Mouse (Mus musculus) retina, postnatal 1 day (tissue): Measurements from ENCODE around the gene Sdc4.

Source experiments
- DNase-seq: peaks from one replicate; pipeline ENCODE4 v3.0.0-alpha.2; 2012

Sdc4 gene

DNA sequence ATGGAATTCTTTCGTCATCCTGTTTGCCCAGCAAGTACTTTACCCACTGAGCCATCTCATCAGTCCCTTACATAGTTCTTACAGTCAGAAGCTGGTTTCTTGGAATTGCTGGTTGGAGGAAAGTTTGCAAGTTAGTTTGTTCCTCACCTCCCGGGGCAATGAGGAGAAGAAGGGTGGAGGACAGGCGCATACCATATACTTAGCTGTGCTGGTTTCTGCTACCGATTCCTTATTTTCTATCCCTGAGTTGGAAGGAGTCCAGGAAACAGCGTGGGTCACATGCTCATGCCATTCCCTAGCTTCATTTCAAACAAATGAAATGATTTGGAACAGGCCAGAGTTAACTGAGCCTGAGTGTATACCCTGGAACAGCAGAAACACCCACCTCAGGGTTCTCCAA, 5.2 kb upstream of the Sdc4 start:
- no peak for DNase-seq

DNA sequence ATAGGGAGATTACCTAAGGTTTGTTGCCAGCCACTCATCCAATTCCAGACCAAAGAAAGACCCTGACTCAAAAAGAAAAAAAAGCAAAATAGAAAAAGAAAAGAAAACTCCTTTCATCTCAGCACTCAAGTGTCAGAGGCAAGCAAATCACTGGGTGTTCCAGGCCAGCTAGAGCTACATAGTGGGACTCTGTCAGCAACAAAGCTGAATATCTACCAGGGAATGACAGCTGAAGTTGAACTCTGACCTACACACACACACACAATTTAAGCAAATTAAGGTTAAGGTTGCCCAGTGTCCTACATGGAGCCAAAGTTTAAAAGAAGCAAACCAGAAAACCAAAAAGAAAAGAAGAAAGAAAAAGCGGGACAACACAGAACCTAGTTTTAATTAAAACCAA, 4.5 kb upstream of the Sdc4 start:
- no peak for DNase-seq

DNA sequence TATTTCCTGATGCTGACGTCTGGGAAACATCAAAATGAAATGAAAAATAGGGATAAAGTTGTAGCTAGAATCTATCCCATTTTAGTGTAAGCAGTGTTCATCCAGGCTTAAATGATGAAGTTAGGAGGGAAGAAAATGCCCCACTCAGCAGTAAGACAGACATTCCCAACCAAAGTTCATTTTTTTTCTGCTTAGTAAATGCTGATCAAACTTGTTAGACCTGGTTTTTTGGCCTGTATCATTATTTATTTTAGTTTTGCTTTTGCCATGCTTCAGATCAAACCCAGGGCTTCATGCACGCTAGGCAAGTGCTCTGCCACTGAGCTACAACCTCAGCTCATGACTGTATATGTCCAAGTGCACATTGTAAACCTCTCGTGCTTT, 2.4 kb upstream of the Sdc4 start:
- no peak for DNase-seq

DNA sequence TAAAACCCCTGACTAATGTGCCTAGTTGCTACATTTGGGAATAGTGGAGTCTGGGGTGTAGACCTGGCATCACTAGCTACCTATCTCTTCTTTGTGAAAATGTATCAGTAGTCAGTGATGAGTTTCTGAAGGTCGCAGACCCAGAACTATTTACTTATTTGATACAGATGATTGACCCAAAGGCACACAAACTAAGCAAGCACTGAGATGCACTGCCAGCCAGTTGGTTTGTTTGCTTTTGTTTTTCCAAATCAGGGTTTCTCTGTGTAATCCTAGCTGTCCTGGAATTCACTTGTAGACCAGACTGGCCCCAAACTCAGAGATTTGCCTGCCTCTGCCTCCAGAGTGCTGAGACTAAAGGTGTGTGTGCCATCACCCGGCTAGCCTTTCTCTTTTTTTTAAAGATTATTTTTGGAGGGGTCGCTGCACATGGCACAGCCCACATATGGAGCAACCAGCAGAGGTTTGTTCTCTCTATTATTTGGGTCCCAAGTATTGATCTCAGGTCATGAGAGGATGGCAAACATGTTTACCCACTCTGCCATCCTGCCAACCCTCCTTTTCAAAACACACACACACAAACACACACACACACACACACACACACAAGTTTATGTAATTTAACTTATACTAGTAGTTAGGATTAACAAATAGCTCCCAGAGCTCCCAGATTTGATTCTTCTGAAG, 1.9 kb upstream of the Sdc4 start:
- no peak for DNase-seq

DNA sequence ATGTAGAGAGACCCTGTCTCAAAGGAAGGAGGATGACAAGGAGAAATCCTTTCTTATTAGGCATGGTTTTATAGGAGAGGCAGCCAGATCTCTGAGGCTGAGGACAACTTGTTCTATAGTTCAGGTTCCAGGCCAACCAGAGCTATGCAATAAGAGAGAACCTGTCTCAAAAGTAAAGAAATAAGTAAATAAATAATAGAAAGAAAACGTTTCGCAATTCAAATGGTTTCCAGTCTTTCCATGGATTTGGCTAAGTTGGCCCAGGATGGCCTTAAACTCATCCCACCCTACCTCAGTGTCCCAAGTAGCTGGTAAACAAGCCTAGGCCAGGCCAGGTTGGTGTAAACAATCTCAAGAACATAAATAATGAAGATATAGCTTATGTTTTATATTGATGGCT, 1.0 kb upstream of the Sdc4 start:
- no peak for DNase-seq

DNA sequence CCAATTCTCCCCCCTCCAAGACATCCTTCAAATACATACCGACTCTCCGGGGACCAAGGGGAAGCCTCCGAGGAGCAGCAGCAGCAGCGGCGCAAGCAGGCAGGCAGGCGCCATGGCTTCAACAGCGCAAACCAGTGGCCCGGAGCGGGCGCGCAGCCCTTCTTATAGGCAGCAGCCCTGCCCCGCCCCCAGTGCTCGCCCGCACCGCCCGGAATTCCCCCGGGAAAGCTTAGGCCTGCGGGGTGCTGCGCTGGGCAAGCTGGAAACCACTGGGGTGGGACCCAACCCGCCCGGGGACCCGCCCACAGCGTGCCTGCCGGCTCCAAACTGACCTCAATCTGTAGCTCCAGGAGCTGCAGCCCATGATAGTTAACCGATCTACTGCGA, 643 bp downstream of the Sdc4 start:
- DNase-seq: peak; percentile 93

DNA sequence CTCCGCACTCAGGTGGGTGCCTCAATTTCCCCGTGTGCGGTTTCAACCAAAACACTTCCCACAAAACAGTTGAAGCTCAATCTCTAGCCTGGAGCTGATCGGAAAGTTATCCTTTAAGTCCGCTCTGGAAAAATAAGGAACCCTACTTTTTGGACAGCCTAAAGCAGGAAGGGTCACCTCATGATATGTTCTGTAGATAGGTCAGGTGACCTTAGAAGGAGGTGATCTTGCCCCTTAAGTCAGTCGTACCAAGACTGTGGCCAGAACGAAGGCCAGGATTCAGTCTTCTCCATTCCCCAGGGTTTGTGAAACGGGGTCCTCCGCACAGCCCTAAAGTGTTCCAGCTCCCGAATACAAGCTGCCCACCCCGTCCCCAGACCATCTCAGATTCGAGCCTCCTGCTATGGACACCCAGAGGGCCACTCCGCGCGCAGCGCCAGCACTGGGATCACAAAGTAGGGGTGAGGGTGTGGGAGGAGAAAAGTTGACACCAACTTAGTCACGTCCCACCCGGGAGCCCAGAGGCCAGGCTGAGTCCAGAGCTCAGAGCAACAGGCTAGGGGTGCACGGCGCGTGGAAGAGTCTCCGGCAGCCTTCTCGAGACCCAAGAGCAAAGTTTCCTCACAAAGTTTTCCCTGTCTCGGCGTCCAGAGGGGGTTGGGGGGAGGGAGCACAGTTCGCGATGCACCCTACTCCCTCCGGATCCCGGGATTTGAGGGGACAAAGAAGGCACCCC, 1.2 kb downstream of the Sdc4 start:
- no peak for DNase-seq

DNA sequence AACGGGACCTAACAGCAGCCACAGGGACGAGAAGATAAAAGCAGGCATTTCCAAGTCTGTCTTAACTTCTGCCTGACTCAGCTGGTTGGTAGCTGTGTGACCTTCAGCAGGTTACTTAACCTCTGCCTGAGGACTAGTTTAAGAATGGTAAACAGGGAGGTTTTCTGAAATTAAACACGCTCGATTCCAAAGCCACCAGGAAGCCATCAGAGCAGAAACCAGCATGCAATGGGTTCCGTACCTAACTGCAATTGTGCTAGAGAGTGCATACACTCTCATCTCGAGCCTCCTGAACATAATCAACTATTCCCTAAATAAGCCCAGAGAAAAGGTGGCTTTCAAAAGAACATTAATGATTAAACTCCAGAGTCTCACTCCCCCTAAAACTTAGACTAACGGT, 2.0 kb downstream of the Sdc4 start:
- no peak for DNase-seq

DNA sequence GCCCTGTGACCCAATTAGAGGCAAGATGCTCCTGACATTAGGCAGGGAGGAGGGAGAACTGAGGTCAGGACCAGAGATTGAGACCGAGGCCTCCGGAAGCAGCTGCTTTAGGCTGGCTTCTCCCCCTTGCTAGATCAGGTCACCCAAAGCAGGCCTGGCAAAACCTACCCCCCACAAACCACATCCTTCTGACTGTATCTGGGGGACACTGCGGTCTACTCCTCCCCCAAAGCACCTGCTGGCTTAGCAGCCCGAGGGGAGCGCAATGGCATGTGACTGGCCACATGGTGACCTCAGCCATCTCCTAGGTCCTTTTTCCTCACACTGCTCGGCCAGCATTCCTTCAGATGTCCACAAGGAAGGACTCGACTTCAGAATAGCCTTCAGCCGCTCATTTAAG, 2.5 kb downstream of the Sdc4 start:
- no peak for DNase-seq

DNA sequence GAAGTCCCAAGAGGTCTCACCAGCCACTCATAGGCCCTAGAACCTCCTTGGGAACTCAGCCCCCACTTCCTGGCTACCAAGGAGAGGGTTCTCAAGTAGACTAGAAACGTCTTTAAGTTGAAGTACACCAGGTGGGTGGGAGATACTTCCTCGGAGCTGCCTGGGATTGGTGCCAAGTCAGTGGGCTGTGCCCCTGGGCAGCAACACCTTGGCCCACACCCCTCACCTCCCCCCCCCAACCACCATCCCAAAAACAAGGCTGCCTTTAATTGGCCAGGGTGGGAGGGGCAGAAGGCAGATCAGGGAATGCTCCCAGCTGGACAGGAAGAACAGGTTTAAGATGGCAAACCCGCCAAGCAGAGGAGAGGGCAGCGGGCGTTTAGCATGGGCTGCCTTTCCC, 3.4 kb downstream of the Sdc4 start:
- no peak for DNase-seq

DNA sequence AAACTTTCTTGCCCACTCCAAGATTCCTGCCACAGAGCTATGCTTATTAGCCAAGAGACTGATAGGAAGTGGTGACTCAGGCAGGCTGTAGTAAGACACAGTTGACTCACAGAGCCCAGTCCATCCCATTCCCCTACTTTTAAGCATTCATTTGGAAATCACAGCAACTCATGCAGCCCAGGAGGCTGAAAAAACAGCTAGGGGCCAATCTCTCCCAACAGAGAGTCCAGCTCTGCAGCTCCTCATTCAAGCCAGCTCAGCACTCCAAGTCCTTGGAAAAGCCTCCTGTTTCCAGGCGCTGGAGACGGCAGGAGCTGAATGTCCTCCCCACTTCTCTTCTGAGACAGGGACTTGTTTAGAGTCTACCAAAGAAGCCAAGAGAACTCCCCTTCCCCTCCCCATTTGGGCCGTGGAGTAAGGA, 4.7 kb downstream of the Sdc4 start:
- DNase-seq: no peak

DNA sequence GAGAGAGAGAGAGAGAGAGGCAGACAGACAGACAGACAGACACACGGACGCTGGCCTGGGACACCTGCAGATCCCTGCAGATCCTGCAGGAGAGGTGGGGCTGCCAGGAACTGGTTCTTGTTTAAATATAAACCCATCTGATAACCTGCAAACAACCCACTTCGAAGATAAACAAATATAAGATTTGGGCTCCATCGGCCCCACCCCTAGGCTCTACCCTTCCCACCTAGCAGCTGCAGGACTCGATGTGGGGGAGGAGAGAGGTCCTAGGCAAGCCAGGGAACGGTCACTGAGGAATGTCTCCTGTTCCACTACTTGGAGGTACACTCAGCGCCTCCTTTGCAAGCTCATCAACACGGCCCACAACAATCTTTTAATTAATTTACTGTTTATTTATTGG, 5.4 kb downstream of the Sdc4 start:
- DNase-seq: no peak

DNA sequence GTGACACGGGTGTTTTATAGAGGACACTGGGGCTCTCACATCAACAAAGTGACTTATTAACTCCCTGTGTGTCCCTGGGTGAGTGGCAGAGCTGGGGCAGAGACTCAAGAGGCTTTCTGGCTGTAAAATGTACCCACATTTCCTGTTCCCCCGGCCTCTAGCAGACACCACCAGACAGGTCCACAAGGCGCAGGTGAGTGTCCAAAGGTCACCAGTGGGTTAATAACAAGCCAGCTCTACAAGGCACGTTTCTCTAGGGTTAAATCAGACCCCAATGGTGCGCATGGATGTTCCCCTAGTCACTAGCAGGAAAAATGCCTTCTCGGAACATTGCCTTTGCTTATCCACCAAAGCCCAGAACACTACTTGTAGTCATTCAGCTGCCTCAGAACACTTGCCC, 6.0 kb downstream of the Sdc4 start:
- DNase-seq: no peak

DNA sequence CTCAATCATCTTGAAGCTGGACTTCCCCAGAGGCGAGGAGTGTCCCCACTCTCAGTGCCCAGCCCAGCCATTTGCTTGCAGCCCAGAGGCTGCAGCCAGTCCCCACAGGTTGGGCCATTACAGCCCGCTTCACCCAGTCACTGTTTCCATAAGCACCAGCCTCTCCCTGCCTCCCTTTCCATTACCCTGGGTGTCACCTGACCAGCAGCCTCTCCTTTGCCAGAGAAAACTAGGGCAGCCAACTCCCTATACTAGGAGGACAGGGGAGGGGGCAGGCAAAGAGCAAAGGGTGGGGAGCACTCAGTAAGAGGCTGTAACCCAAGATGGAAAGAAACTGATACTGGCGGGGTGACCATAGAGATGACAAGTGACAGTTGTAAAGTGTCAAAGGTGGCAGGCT, 6.7 kb downstream of the Sdc4 start:
- peak; percentile 62 for DNase-seq

DNA sequence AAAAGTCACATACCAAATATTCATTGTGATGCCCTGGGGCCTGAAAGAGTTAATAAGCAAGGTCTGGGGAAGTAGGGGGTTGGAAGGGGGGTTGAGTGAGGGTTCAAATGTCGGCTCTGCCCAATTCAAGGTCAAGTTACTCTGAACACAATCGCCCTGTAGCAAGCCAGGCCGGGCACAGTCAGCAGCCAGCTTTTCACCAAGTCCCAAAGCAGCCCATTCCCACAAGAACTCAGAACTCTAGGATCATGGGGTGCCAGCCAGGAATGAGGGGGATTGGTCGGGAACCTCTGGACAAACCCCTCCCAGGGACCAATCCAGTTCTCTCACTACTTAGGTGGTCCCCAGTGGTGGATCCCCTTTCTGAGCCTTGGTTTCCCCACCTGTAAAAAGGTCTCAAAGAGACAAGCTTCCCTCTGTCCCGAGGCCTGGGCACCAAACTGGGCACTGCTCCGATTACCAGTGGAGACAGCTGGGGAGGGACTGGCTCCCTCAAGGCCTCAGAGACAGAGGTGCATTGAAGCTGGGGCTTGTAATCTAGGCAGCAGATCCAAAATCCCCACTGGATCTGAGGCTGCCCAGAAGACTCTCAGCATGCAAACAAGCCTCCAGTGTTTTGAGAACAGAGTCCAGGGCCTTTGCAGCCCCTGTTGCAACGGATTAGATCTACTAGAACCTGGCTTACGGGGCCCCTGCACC, 7.3 kb downstream of the Sdc4 start:
- DNase-seq: peak; percentile 30

DNA sequence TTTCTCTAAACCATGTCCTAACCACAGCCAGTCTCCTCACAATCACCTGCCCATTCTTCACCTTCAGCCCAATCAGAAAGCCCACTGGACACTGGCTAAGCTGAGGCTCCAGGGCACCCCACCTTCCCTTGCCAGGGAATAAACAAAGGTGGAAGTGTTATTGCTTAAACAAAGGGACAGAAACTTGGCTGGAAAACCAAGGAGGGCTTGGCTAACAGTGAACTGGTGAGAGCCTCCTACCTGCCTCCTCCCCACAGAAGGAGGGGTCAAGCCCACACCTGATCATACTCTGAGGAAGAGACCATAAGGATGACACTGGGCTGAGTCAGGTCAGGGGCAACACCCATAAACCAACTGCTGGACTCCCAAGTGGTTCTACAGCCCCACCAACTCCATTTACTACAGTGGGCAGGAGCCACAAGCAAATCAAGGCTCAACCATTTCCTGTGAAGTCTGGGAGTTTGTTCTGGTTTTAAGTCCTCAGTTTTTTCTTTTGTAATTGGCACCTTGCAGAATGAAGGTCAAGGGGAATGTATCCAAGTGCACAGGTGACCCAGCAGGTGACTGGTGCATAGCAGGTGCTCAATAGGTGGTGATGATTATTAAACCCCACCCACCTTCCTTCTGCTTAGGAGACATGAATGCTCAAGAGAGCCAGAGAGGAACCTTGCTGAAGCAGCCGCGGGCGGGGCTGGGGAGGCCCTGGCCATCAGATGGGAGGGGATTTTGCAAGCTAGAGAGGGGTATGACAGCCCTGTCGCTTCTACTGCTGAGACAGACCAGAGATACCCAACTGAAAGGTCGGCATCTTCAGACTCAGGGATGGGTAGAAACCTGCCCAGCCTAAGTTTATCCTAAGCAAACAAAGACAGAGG, 8.2 kb downstream of the Sdc4 start:
- no peak for DNase-seq

DNA sequence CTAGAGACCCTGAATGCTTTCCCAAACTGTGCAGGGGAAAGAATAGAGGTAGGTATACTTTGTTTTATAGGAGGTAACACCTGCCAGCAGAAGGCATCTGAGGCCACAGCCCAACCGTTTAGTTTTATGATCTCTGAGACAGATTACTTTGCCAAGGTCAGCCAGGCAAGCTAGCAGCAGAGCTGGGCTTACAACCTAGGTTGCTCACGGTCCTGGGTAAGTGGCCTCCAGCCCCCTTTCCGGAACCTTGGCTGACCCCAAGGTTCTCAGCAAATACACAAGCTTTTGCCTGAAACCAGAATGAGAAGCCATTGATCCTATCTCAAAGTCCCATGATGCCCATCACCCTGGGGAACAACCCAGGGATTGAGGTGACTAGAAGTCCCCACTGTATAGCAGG, 9.0 kb downstream of the Sdc4 start:
- no peak for DNase-seq

DNA sequence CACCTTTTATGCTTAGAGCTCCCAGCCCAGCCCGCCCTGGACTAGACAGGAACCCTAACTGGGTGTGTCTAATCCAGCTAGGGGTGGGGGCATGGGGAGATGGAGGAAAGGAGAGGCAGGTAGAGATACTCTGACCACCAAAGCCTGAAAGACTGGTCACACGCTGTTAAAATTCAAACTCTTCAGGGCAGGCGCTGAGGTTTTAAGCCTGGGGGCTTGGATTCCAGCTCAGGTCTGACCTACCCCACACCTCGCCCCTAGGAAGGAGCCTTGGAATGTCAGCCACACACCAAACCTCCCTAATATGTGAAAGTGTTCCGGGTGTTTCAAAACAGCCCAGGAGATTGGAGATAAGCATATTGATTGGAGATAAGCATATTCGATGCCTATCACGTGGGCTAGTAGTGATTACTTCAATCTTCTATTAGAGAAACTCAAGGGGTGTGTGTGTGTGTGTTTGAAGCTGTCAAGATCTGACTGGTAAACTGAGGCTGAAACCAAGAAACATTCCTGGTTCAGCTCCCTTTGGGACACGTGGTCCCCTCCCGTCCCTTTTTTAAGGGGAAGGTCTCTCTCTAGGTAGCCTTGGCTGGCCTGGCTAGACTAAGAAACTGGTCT, 10.3 kb downstream of the Sdc4 start:
- no peak for DNase-seq

DNA sequence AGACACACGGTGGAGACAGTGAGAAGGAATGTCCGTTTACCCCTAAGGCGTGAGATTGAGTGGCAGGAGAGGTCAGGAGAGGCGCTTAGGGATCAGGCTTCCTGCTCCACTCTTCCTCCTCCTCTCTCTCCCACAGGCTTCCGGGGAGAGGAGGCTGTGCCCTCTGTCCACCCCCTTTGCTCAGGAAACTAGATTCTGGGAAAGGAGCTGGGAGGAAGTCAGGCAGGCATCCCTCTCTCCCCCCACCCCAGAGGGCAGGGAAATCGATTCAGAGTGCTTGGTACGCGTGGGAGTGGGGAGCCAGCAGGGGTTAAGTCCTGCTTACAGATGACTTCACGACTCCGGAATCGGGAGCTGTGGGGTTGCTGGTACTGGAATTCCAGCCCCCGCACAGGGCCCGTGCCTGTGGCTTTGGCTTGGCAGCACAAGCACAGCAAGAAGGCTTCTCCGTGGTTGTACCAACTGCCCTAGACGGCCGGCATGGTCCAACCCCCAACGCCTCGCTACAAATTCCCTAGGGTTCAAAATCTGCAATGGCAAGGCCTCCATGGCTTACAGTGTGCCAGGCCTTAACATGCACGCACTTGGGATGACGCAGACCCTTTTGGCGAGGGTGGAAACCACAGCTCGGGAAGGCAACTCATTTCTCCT, 11.0 kb downstream of the Sdc4 start:
- no peak for DNase-seq

DNA sequence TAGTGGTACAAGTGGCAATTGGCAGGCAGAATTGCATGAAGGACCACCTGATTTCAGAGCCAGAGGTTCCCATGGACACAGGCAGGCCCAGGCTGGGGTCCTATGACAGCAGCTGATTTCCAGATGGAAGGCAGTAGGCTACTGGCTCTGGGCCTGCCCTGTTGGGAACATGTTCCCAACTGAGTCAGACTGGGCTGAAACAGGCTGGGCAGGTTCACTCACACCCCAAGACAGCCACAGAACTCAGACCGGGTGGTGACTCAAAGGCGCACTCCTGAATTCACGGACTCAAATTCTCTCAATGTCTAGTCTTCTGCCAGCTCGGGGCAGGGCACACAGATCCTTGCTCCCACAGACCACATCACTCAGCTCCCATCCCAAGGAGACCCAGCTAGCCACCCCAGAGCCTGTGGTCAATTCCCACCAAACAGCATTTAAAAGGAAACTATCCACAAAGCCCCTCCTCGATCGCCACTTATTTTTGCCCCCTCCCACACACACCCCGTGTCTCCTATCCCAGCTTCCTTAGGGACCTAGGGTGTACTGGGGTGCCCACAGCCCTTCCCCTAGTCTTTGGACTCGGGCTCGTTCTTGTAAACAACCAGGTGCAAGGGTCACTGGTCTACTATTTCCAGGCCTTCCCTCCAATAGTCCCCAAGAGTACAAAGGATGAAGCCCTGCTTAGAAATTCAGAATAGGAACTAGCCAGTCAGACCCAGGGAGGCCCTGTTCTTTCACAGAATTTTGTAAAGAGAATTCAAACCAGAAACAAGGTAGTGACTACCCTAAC, 11.8 kb downstream of the Sdc4 start:
- DNase-seq: no peak

DNA sequence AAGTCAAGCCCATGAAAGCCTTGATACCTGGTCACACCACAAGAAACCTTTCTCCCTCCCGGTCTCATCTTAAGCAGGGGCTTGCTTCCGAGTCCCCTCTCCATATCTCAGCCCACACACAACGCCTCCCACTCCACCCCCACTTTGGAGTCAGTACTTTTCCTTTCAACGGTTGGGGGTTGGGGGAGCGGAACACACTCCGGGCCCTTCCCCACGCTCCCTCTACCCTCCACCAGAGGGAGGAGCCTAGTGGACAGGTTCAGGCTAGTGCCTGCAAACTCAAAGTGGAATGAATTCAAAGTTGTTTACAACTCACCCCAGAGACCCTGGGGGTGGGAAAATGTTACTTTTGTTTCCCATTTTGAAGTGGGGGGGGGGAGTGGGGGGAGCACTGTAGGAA, 13.0 kb downstream of the Sdc4 start:
- peak; percentile 38 for DNase-seq
